Mouse (Mus musculus) forebrain, postnatal 0 days (tissue): ENCODE measurements around the gene Cenpm. TPM values are rescaled to one million over a fixed set of nuclear protein-coding genes. Genes with fewer than 3 reads are reported as not detected.

Experiments
- ATAC-seq: fragments of 200-750 bp; cut with Nextera tagmentation; 2 replicates; pipeline ENCODE4 v1.8.0; 2017; ENCODE audit warnings: mild to moderate bottlenecking, moderate library complexity
- DNase-seq: peaks from one replicate; pipeline ENCODE4 v3.0.0-alpha.2; 2015
- H3K27ac ChIP-seq: fragments of 300-500 bp; sonication (generic); 2 replicates; pipeline ENCODE4 v1.5.1; 2014; ENCODE audit warnings: low read depth, mild to moderate bottlenecking, antibody characterized with exemption, low read length, moderate library complexity, mixed read lengths
- H3K27me3 ChIP-seq: fragments of 300-500 bp; sonication (generic); 2 replicates; pipeline ENCODE4 v1.6.1; 2014; ENCODE audit warnings: mild to moderate bottlenecking, low read length, mixed read lengths; ENCODE audit not compliant: insufficient read depth
- H3K36me3 ChIP-seq: fragments of 300-500 bp; sonication (generic); 2 replicates; pipeline ENCODE4 v1.6.1; 2014; ENCODE audit warnings: mild to moderate bottlenecking, moderate library complexity; ENCODE audit not compliant: insufficient read depth
- H3K4me1 ChIP-seq: fragments of 300-500 bp; sonication (generic); 2 replicates; pipeline ENCODE4 v1.6.1; 2014; ENCODE audit warnings: antibody characterized with exemption; ENCODE audit not compliant: insufficient read depth
- H3K4me2 ChIP-seq: fragments of 300-500 bp; sonication (generic); 2 replicates; pipeline ENCODE4 v1.6.1; 2014; ENCODE audit warnings: low read depth, mild to moderate bottlenecking, moderate library complexity
- H3K4me3 ChIP-seq: fragments of 300-500 bp; sonication (generic); 2 replicates; pipeline ENCODE4 v1.5.1; 2014; ENCODE audit warnings: low read depth, low read length, mixed read lengths
- H3K9ac ChIP-seq: fragments of 300-500 bp; sonication (generic); 2 replicates; pipeline ENCODE4 v1.6.1; 2014; ENCODE audit warnings: mild to moderate bottlenecking
- H3K9me3 ChIP-seq: fragments of 300-500 bp; sonication (generic); 2 replicates; pipeline ENCODE4 v1.6.1; 2016; ENCODE audit warnings: low read length
- CTCF ChIP-seq: sonication (generic); IDR thresholded peaks from 2 replicates; pipeline ENCODE4 v1.5.1; 2016; ENCODE audit warnings: antibody characterized with exemption, control low read depth, low read depth
- WGBS: fragments of 180-500 bp; shearing (Covaris S2); extraction: QIAGEN DNeasy Blood & Tissue Kit; methylation state at CpG from one replicate; pipeline ENCODE4 v1.1.7; 2014; 5-methylcytosine and 5-hydroxymethylcytosine counted together
- polyA plus RNA-seq: library from polyadenylated mRNA; unstranded; fragments of >200 nt; fragmentation: Nextera tagmentation; extraction: Ambion mirVana; gene quantifications from 2 replicates; pipeline ENCODE4 v1.2.1, GENCODE M21; 2015
- total RNA-seq: library from RNA; depleted of rRNA; stranded (reverse); fragments of >200 nt; gene quantifications from 2 replicates; pipeline ENCODE4 v1.2.3, GENCODE M21; 2014

Gene Cenpm
- total and polyA plus RNA-seq, 2 experiments from 2014 or later: 8.9 to 18.7 TPM

DNA sequence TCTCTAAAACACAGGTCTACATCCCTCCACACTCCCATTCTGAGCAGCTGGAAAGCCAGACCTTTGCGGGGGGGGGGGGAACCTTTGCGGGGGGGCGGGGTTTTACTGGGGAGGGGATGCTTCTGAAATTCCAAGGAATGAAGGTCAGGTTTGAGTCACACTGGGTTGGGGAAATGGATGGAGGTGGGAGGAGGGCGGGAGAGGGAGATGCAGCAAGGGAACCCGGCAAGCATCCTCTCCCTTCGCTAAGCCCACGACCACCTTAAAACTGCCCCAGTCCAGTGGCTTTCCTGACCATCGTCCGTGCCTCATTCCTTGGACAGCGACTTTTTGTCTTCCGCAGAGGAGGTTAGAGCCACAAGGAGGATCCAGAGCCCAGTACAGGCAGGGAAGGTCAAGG lies 33.3 kb downstream of the Cenpm start:
- H3K9ac ChIP-seq: no peak overlapping the region
- 4% methylated on average over 11 of the region's 11 CpGs for whole genome bisulfite sequencing
- peaks cover 41% of the 10 kb centered on the region for H3K27me3 ChIP-seq
- H3K9me3 ChIP-seq: no peaks in the 10 kb centered on the region
- 0 out of 2 replicates have a peak, but pooled peaks cover under 1% of the 10 kb centered on the region for H3K36me3 ChIP-seq
- peaks cover 3% of the 10 kb centered on the region; the same call in 1 of the 2 replicates for H3K4me1 ChIP-seq
- ATAC-seq: no peak
- peak overlapping the region; percentile 42 for H3K4me3 ChIP-seq
- no peak for DNase-seq
- H3K27ac ChIP-seq: no peak overlapping the region
- TF ChIP-seq CTCF: no peak
- H3K4me2 ChIP-seq: peak overlapping the region; percentile 72; the same call in 1 of the 2 replicates

DNA sequence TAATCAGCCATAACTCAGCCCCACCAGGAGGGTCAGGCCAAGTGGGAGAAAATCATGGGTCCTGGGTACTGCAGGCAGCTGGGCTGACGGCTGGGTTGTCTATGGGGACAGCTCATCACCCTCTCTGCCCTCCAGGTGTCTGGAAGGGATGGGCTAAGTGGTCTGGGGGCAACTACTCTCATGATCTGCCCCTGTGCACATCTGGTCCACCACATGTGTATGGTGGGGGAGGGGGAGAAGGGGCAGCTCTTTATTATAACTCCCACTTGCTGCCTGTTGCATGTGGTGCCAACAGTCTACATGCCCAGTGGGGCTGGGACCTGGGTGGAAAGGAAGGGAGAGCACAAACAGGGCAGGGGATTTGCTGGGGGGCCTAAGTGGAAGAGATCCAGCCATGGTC lies 33.7 kb downstream of the Cenpm start:
- no peak for TF ChIP-seq CTCF
- Histone ChIP-seq H3K4me2 (no peak overlapping the region), H3K27me3 (peaks cover 42% of the 10 kb centered on the region), H3K36me3 (peaks cover 5% of the 10 kb centered on the region), H3K9ac (no peak overlapping the region), H3K9me3 (no peaks in the 10 kb centered on the region), H3K4me3 (no peak overlapping the region), H3K4me1 (0 out of 2 replicates have a peak, but pooled peaks cover 3% of the 10 kb centered on the region), H3K27ac (no peak overlapping the region)
- WGBS: 45% methylated on average over 1 of the region's 1 CpGs
- ATAC-seq (no peak), DNase-seq (no peak)

DNA sequence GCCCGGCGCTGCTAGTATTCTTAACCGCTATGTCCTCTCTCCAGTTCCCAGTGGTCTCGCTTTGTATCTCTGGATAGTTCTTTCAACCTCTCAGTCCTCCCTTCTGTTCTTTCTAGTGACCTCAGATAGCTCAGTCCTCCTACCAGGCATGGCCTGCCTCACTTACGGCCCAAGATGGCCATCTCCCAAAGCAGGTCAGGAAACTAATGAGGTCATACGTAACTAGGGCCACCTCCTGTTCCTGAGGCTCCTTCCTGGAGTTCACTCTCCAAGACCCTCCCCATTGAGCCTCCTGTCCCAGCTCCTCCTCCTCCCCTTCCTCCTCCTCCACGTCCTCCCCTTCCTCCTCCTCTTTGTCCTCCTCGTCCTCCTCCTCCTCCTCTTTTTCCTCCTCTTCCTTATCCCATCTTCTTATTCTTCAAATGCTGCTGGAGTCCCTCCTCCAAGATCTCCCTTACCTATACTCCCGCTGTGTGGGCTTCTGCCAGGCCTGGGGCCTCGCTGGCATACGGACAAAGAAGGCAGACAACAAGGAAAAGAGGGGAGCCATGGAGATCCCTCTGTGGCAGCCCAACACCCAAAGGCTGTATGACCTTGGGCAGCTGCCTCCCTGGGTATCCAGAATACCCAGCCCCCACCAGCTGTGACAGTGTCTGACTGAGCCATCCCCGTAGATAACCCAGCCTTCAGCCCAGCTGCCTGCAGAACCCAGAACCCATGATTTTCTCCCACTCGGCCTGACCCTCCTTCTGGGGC lies 35.1 kb downstream of the Cenpm start:
- no peak for DNase-seq
- Histone ChIP-seq H3K4me3 (no peak overlapping the region), H3K4me2 (no peak overlapping the region), H3K9me3 (no peaks in the 10 kb centered on the region), H3K4me1 (0 out of 2 replicates have a peak, but pooled peaks cover 3% of the 10 kb centered on the region), H3K36me3 (peaks cover 18% of the 10 kb centered on the region), H3K27ac (no peak overlapping the region), H3K9ac (no peak overlapping the region), H3K27me3 (peaks cover 39% of the 10 kb centered on the region)
- 81% methylated on average over 13 of the region's 13 CpGs for WGBS
- no peak for ATAC-seq
- no peak for TF ChIP-seq CTCF

DNA sequence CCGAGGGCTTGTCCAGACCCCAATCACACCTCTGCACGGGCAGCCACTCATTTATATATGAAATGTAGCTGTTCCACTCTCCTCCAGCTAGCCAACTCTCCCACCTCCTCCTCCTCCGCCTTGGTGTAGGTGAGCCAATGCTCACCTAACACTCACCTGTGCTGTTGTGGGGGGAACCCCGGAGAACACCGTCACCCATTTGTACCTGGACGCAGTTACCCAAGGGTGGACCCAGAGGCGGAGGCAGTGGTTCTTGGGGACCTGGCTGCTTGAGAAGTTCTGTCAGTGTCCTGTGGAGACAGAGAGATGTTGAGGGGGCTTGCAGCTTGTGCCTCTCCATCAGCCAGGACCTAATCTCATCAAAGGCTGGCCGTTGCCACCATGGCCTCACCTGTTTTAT lies 36.2 kb downstream of the Cenpm start:
- H3K27me3 ChIP-seq: peaks cover 35% of the 10 kb centered on the region
- H3K36me3 ChIP-seq: peaks cover 29% of the 10 kb centered on the region
- no peak overlapping the region for H3K4me3 ChIP-seq
- no peak overlapping the region for H3K4me2 ChIP-seq
- no peak for TF ChIP-seq CTCF
- no peak for DNase-seq
- H3K9ac ChIP-seq: no peak overlapping the region
- H3K27ac ChIP-seq: no peak overlapping the region
- no peak for ATAC-seq
- 0 out of 2 replicates have a peak, but pooled peaks cover 3% of the 10 kb centered on the region for H3K4me1 ChIP-seq
- 82% methylated on average over 8 of the region's 8 CpGs for WGBS
- H3K9me3 ChIP-seq: no peaks in the 10 kb centered on the region

DNA sequence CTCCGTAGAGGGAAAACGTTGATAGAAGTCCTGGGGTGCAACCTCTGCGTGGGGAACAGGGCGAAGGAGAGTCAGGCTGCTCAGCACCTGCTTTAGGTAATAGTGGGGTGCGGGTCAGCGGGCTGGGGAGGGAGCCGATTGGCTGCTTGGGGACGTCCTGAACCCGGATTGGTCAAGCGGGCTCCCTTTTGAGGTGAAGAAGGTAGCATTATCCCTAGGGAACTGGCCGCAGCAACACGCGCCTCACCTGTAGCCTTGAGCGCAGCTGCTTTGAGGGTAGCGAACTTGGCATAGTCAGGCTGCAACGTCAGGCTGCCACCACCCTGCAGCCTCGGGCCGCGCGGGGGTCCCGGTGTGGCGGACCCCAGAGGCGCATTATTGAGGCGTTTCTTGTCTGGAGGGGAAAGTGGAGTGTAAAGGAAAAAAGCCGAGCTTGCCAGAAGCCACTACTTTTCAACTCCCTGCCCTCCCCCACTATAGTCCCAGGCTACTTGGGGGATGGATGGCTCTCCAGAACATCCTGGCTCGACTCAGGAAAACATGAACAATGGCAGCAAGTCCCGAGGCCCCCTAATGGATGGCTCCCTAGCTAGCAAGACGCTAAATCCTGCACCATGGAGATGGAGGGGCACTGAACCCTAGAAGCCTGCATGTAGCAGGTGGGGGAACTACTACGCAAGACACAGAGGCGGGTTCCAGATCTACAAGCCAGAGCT lies 36.9 kb downstream of the Cenpm start:
- no peak overlapping the region for H3K4me2 ChIP-seq
- TF ChIP-seq CTCF: no peak
- H3K27ac ChIP-seq: no peak overlapping the region
- 19% methylated on average over 30 of the region's 30 CpGs for WGBS
- peaks cover 32% of the 10 kb centered on the region for H3K27me3 ChIP-seq
- no peak for DNase-seq
- H3K4me3 ChIP-seq: no peak overlapping the region
- H3K36me3 ChIP-seq: peaks cover 35% of the 10 kb centered on the region
- H3K9ac ChIP-seq: no peak overlapping the region
- H3K4me1 ChIP-seq: 0 out of 2 replicates have a peak, but pooled peaks cover 3% of the 10 kb centered on the region
- ATAC-seq: no peak
- no peaks in the 10 kb centered on the region for H3K9me3 ChIP-seq

DNA sequence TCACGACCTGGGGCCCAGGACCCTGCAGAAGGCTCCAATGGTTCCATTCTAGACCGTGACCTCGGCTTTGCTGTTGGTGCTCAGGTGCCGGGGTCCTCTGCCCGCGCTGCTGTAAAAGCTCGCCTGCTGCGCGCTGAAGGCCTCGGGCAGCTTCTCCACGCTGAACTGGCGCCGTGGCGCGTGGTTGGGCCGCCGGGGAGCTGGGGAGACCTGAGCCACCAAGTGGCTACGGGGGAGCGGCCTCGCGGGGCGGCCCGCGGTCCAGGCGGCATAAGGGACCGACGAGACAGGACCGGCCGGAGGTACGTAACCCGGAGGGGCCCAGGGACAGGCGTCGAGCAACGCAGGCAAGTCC lies 37.5 kb downstream of the Cenpm start:
- peaks cover 41% of the 10 kb centered on the region for H3K36me3 ChIP-seq
- 0 out of 2 replicates have a peak, but pooled peaks cover 3% of the 10 kb centered on the region for H3K4me1 ChIP-seq
- H3K27ac ChIP-seq: no peak overlapping the region
- peaks cover 27% of the 10 kb centered on the region for H3K27me3 ChIP-seq
- DNase-seq (no peak), ATAC-seq (no peak)
- no peak overlapping the region for H3K4me2 ChIP-seq
- no peaks in the 10 kb centered on the region for H3K9me3 ChIP-seq
- H3K9ac ChIP-seq: no peak overlapping the region
- WGBS: 19% methylated on average over 34 of the region's 34 CpGs
- no peak for TF ChIP-seq CTCF
- H3K4me3 ChIP-seq: no peak overlapping the region
